Mouse (Mus musculus) urinary bladder, postnatal 14 days (tissue): ENCODE data around the gene Gadl1.
A peak's percentile ranks its signal among the peaks of the same experiment; 100 is the strongest.

Experiments
- DNase-seq: peaks from one replicate; pipeline ENCODE4 v3.0.0; 2021; ENCODE audit warnings: low spot score

The Gadl1 gene

DNA sequence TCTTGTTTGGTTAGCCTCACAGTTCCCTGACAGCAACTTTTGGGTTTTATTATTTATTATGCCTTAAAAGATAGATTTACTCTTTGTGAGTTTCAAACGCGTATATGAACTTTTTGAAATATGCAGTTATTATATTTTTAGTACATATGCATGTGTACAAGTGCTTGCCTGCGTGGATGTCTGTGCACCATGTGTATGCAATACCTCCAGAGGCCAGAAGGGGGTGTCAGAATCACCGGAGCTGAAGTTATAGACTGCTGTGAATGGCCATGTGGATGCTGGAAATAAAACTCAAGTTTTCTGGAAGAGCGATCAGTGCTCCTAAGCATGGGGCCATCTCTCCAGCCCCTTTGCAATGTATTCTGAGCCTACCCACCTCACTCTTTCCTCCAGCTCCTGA, 28.7 kb downstream of the Gadl1 start:
- no peak for DNase-seq

DNA sequence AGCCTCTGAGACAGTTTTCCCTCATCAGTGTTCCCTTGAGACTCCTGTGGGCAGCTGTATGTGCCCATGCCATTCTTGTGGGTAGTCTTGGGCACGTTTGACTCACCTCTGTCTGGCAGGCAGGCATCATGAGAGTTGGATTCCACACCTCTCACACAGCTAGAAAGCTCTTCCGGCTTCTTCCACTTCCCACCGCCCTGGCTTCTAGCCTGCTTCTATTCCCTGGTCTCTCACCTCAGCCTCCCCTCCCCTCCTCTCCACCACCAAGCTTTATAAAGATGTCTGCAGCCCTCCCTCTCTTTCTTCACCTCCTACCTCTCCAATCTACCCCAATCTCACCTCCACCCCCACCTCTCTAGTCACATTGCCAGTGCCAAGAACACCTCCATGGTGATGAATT, 30.2 kb downstream of the Gadl1 start:
- DNase-seq, result no peak

DNA sequence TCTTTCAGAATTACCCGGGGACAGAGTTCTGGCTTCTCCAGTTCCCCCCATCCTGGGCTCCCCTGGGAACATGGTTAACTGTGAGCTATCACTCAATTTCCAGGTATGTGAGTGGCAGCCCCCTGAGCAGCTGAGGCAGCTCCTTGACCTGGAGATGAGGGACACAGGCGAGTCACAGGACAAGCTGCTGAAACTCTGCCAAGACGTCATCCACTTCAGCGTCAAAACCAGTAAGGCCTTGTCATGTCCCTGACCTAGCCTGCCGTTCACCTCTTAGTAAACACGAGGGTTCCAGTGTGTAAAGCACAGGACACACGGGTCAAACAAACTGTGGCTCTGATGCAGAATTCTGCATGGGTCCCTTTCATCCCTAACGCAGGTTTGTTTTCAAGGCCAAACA, 31.9 kb downstream of the Gadl1 start:
- no peak for DNase-seq

DNA sequence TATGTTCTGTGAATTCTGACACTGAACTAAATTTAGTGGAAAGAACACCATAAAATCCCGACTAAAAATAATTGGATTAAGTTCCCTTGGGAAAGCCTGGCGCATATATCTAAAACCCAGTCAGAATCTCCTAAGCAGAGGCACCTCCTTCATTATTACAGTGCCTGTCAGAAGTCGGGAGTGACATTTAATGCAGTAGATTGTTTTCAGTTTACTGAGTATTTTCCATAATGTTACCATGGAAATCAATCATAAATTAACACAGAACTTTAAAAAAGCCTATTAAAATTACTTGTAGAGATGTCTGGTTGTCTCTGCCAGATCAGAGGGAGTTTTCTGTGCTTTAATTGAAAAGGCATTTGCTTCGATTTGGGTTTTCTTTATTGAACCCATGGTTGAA, 33.2 kb downstream of the Gadl1 start:
- no peak for DNase-seq

- peak; percentile 17 for DNase-seq
These were observed 33.7 kb downstream of the Gadl1 start for GRCm38 (mm10) chr9:115942989-115943388.

- no peak for DNase-seq
These were observed 34.5 kb downstream of the Gadl1 start for GRCm38 (mm10) chr9:115943577-115944320.

DNA sequence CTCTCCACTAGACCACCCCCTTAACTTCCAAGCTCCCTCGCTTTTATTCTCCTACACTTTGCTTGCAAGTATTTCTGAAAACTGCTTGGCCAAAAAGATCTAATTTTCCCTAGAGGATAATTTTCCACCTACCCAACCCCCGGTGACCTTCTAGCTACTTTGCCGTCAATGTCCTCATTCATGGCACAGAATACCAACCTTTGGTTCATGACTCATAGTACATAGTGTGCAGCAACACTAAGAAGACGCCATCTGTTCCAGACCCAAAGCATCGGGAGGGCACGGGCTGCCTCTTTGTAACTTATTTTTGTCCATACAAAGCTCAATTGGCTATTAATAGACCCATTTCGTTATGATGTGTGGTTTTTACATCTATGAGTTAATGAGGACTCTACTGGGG, 55.8 kb downstream of the Gadl1 start:
- no peak for DNase-seq

DNA sequence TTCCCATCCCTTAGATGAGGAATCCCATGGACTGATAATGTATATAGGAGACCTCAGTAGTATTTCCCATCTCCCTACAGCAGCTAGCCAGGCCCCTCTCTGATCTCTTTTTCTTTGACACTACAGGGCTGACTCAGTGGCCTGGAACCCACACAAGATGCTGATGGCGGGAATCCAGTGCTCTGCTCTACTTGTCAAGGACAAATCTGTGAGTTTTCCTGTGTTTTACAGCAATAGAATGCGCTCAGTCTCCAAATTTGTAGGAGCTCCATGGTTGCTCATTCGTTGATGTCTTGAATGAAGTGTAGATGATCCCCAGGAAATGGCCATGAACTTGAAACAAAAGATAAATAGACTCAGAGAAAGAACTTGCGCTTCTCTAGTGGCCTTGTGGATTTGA, 56.9 kb downstream of the Gadl1 start:
- no peak for DNase-seq

DNA sequence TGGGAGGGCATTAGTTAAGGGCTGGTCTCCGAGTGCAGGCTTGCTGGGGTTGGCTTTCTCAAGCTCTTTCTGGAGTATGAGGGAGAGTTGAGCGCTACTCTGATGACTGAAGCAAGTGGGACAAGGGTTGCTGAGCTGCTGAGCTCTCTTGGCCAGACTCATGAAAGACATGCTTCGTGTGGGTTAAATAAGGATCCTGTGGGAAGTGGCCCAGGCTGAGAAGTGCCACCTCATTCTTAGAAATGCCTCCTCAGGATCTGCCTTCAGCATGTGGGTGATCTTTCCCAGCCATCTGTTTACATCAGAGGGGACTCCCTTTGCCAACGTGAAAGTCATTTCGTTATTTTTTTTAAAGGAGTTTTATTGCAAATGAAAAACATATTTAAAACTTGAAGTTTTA, 57.5 kb downstream of the Gadl1 start:
- DNase-seq, result no peak

DNA sequence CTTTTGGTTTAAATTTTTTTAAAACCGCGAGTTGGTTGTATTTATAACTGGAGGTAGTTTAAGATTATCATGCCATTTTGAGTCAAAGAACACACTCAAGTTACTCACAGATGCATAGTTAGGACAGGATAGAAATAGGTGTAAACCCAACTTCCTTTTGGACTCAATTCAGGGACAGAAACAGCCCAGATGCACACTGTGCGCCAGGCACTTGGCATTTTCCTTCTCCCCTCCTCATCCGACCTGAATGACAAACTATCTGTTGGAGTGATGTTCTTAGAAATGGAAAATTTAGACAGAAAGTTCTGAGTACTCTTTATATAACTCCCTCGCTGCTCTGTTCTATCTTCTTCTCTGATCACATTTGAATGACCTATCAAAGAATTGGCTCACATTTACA, 58.4 kb downstream of the Gadl1 start:
- DNase-seq, result no peak

DNA sequence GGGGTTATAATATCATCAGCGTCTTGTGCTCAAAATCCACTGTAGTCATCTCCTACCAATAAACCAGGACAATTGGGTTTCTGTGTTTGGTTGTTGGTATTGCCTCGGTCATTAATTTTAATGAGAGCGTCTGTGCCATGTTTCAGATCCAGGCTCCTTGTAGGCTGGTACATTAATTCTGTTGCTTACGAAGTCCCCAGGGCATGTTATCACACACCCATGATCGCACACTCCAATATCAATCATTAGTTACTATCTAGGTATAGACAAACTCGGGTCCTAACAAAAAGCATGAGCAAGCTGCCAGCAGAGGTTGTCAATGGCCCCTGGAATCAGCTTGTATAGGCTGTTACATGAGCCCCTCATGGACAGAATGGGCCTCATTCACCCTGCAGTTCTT, 67.6 kb downstream of the Gadl1 start:
- DNase-seq, result no peak

DNA sequence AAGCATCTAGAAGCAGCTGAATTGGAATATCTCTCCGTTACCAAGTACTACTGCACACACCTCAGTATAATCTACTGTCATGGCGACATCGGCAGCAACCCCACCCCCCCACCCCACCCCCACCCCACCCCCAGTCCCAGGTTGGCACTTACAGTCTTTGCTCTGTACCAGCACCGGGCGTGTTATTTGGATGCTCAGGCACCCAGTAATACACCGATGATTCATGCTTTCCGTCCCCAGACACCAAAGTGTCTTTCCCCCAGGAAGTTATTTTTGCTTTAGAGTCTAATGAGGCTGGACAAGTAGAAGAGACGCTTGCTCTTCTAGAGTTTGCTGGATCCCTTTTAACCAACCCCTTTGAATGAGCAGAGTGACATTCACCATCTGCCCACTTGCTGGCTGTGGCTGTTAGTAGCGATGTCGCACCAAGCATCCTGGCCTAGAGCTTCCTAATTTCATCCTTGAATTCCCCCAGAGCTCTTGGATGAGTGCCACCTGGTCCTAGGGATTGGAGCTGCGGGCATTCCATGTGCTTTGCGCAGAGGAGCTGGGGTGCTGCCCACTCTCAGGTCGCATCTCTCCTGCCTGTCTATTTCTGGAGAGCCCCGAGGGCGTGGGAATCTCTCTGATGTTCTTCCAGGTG, 68.5 kb downstream of the Gadl1 start:
- no peak for DNase-seq

DNA sequence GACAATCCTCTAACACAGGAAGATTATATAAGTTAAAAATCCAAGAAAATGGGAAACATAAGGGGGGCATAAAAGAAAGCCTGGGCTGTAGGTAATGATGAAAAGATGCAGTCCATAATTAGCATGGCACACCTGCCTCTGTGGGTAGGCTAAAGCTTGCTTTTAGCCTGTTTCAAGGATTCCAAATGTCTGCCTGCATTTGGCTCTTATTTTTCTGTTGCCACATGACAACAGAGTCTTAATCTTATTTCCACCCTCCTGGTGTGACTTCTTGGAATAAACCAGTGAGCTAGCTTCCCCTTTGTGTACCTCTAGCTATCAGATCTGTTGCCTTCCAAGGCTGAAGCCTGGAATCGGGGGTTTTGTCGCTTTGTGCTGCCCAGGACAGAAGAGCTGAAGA, 69.2 kb downstream of the Gadl1 start:
- DNase-seq, result no peak

DNA sequence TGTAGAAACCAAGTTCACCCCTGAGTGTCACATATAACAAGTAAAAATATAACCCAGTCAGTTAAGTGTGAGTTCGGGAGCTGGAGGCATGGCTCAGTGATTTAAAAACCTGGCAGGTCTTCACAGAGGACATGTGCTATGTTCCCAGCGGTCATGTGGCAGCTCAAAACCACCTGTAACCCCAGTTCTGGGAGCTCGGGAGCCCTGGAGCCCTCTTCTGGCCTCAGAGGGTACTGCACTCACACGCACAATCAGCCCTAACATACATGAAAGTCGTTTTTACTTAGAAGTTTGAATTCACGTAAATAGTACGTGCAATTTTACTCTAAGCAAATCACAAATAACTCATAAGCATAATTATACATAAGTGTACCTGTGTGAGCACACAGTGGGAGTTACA, 81.4 kb downstream of the Gadl1 start:
- no peak for DNase-seq

DNA sequence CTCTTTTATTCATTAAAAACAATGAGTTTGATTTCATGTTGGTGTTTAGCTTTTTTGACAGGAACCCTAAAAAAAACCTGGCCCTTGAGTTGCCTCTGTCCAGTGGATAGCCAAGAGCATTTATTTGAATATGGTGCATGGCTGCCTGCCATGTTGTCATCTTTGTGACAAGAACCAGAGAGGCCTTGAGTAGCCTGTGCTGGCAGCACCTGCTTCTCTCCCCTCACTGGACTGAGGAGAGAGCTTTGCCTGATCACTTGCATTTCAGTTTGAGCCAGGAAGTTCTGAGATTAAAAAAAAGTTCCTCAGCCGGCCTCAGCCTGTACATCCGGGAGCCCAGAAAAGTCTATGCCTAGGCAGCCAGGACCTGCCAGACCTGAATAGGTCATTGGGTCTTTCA, 85.5 kb downstream of the Gadl1 start:
- peak; percentile 7 for DNase-seq

GRCm38 (mm10) chr9:115995856-115996560, 86.8 kb downstream of the Gadl1 start:
- no peak for DNase-seq

DNA sequence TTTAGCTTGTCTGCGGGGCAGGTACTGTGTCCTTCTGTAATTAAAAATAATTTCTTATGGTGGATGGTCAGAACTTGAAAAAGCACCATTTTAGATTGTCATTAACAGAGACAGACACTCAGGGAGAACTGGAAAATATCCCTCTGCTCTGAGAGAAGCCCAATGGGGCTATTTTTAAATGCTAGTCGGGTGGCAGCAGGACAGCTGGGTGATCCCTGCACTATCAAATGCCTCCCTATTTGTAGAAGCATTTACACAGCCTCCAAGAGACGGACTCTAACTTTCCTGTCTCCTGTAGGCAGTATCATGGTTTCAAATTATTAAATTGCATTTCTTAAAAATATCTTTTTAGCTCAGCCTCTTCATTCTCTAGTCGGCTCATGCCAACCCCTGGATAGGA, 89.1 kb downstream of the Gadl1 start:
- no peak for DNase-seq

DNA sequence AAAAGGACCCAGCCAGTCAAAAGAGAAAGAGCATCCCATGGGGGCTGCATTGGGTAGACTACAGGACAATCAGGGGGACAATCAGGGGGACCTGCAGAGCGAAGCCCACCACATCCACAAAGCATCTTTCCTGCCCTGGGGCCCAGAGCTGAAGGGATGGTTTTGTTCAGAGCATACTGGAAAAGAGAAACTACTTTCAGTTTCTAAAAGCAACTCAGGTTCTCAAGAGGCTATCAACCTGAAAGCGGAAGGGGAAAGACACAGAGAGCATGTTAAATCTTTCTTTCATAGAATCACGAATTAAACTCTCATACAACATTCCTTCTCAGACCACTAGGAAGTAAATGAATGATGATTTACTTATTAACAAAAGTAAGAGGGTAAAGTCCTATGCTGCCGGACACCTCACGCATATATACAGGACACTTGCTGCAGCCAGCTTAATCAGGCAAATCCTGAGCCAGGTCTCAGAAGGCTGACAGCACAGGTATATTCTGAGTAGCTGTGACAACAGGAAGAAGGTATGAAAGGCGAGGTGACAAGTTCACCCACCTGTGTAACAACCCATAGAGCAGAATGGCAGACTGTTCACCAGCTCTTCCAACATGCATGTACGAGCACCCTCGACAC, 90.2 kb downstream of the Gadl1 start:
- DNase-seq, result no peak

- no peak for DNase-seq
These were observed 104.7 kb downstream of the Gadl1 start for GRCm38 (mm10) chr9:116013911-116014310.

GRCm38 (mm10) chr9:116016221-116016620, 107.0 kb downstream of the Gadl1 start:
- no peak for DNase-seq

GRCm38 (mm10) chr9:116017091-116017490, 107.8 kb downstream of the Gadl1 start:
- no peak for DNase-seq

DNA sequence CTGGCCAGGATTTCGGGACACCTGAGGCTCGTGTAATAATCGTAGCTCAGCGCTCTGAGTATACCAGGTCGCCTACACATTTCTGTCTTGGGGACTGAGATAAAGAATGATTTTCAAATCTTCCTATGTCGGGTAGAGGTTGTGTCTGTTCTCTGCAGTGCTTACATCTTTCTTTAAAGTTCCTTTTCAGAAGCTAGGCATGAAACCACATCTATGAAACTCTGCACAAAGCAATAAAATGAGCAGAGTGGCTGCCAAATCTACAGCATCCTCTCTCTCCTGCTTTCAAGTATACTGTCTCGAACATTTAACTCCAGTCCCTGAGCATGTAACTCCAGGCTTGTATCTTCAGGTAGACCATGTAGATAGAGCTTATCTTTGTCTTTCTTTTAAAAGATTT, 109.3 kb downstream of the Gadl1 start:
- DNase-seq, result no peak

- DNase-seq, result no peak
These were observed 116.1 kb downstream of the Gadl1 start for GRCm38 (mm10) chr9:116025371-116025770.
